Comparison of ENCODE assay signal across 30 mouse cellular contexts in genomic region chr7:142322641-142323040, GRCm38 (mm10). TPM values are rescaled to one million over a fixed set of nuclear protein-coding genes. Genes with fewer than 3 reads are reported as not detected.
DNase-seq lines count a peak whose midpoint lies in the region; ATAC-seq lines count a peak whose summit lies in the region.
"Had no signal": no experiment of that assay in that cellular context is flagged by ENCODE, and none has a peak within 500 bp of the region (broad histone marks: within the 10 kb centered on the region; RNA-seq: fewer than 3 reads in every experiment).

No protein-coding gene starts in this region.

- no peak for ATAC-seq in heart, embryonic 15.5 days (replicated peaks; ENCODE audit: insufficient number of reproducible peaks, insufficient read depth, low FRiP score, low read depth)
- ATAC-seq in embryonic facial prominence, embryonic 11.5 days (replicated peaks; ENCODE audit: insufficient number of reproducible peaks, low FRiP score, low TSS enrichment, low read depth) = no peak
- no peak for ATAC-seq in limb, embryonic 12.5 days (ENCODE audit: insufficient number of reproducible peaks, insufficient read depth, low FRiP score, low TSS enrichment, low read depth)
- ATAC-seq: activated CD4-positive, CD25-positive, alpha-beta regulatory T cell, adult 4 months had no signal

- peaks cover 25% of the 10 kb centered on the region for H3K4me1 ChIP-seq in heart, embryonic 15.5 days (replicated peaks)
- H3K4me1 ChIP-seq in embryonic facial prominence, embryonic 11.5 days (ENCODE audit: control insufficient read depth, insufficient read depth, low read length) = no peaks in the 10 kb centered on the region
- peaks cover 24% of the 10 kb centered on the region for H3K4me1 ChIP-seq in limb, embryonic 12.5 days (replicated peaks)
- H3K4me1 ChIP-seq: forebrain, embryonic 12.5 days had no signal

- no peaks in the 10 kb centered on the region for H3K36me3 ChIP-seq in heart, embryonic 15.5 days
- H3K36me3 ChIP-seq in embryonic facial prominence, embryonic 11.5 days (replicated peaks; ENCODE audit: control insufficient read depth, insufficient read depth, low read depth, low read length) = no peaks in the 10 kb centered on the region
- no peaks in the 10 kb centered on the region for H3K36me3 ChIP-seq in limb, embryonic 12.5 days
- H3K36me3 ChIP-seq: forebrain, embryonic 12.5 days; G1E; hindbrain, embryonic 13.5 days had no signal

- H3K27ac ChIP-seq in heart, embryonic 15.5 days = peak overlapping the region; percentile 20; the same call in 1 of the 2 replicates
- peak overlapping the region; percentile 72 for H3K27ac ChIP-seq in embryonic facial prominence, embryonic 11.5 days (replicated peaks; ENCODE audit: low read depth, low read length)
- H3K27ac ChIP-seq in limb, embryonic 12.5 days = peak overlapping the region; percentile 82; the same call in 1 of the 2 replicates
- H3K27ac ChIP-seq: forebrain, embryonic 12.5 days had no signal

- no peak overlapping the region for H3K4me2 ChIP-seq in heart, embryonic 15.5 days
- H3K4me2 ChIP-seq in embryonic facial prominence, embryonic 11.5 days (ENCODE audit: low read depth, low read length) = no peak overlapping the region
- no peak overlapping the region for H3K4me2 ChIP-seq in limb, embryonic 12.5 days
- H3K4me2 ChIP-seq: forebrain, embryonic 12.5 days; hindbrain, embryonic 13.5 days had no signal

- 79% methylated on average over 6 of the region's 6 CpGs for WGBS in heart, embryonic 15.5 days
- 87% methylated on average over 6 of the region's 6 CpGs for WGBS in embryonic facial prominence, embryonic 11.5 days
- 81% methylated on average over 6 of the region's 6 CpGs for WGBS in limb, embryonic 12.5 days

- DNase-seq in heart, postnatal 25 days (ENCODE audit: low spot score) = no peak
- no peak for DNase-seq in embryonic facial prominence, embryonic 11.5 days (ENCODE audit: low spot score)
- peak; percentile 89 for DNase-seq in thymus, postnatal 0 days (ENCODE audit: low spot score)
- DNase-seq in layer of hippocampus, adult 18-20 months (ENCODE audit: low spot score in 2 of 2) = no peak
- no peak for DNase-seq in c-Kit-positive CD71-positive TER-119-positive erythroid progenitor cells, embryonic 14.5 days (ENCODE audit: low spot score)
- no peak for DNase-seq in layer of hippocampus, postnatal 10 days (ENCODE audit: low spot score in 2 of 2)
- DNase-seq: adrenal gland, postnatal 25 days; cerebellum, adult 11-12 months; cerebellum, postnatal 14 days; heart, postnatal 14 days; kidney, adult 11 months; layer of hippocampus, postnatal 36 days; liver; lung, postnatal 10 days; midbrain, embryonic 14.5 days; right cerebral cortex, postnatal 14 days; spleen, adult 18-20 months had no signal

- H3K9ac ChIP-seq in heart, embryonic 15.5 days = no peak overlapping the region
- H3K9ac ChIP-seq in embryonic facial prominence, embryonic 11.5 days (replicated peaks; ENCODE audit: low read length) = no peak overlapping the region
- no peak overlapping the region for H3K9ac ChIP-seq in limb, embryonic 12.5 days (replicated peaks)
- H3K9ac ChIP-seq: forebrain, embryonic 12.5 days; hindbrain, embryonic 13.5 days had no signal

- H3K27me3 ChIP-seq in heart, embryonic 15.5 days = no peaks in the 10 kb centered on the region
- H3K27me3 ChIP-seq in embryonic facial prominence, embryonic 11.5 days (ENCODE audit: control insufficient read depth, insufficient read depth, low read length) = no peaks in the 10 kb centered on the region
- H3K27me3 ChIP-seq in limb, embryonic 12.5 days = no peaks in the 10 kb centered on the region

- intact Hi-C loops in heart, postnatal 25 days (cut with DNase I) = no loop called here

- no peak overlapping the region for H3K4me3 ChIP-seq in heart, embryonic 15.5 days
- no peak overlapping the region for H3K4me3 ChIP-seq in embryonic facial prominence, embryonic 11.5 days (ENCODE audit: low read depth, low read length)
- H3K4me3 ChIP-seq in limb, embryonic 12.5 days (replicated peaks) = no peak overlapping the region
- H3K4me3 ChIP-seq: forebrain, embryonic 12.5 days; hindbrain, embryonic 13.5 days had no signal

- H3K9me3 ChIP-seq in heart, embryonic 15.5 days (replicated peaks) = no peaks in the 10 kb centered on the region
- H3K9me3 ChIP-seq in embryonic facial prominence, embryonic 11.5 days (replicated peaks; ENCODE audit: control insufficient read depth, low read length) = no peaks in the 10 kb centered on the region
- no peaks in the 10 kb centered on the region for H3K9me3 ChIP-seq in limb, embryonic 12.5 days
- H3K9me3 ChIP-seq: forebrain, embryonic 12.5 days; G1E; hindbrain, embryonic 13.5 days had no signal

RNA-seq across cellular contexts. Expression of gene Krtap5-4, which starts 19.3 kb away (rescaled TPM):
- polyA plus RNA-seq in heart, embryonic 15.5 days (2015; fragmentation: Nextera tagmentation; extraction: Ambion mirVana) = not detected in 2 replicates
- not detected for total RNA-seq in heart, postnatal 25 days (2021)
- polyA plus RNA-seq in embryonic facial prominence, embryonic 11.5 days (2014; fragmentation: Nextera tagmentation; extraction: Ambion mirVana) = 0.20 TPM in 1 of 2 replicates, not detected in the other
- not detected in 2 replicates for polyA plus RNA-seq in limb, embryonic 12.5 days (2016; fragmentation: Nextera tagmentation; extraction: Ambion mirVana)
- polyA plus RNA-seq in thymus, postnatal 0 days (2015; fragmentation: Nextera tagmentation; extraction: Ambion mirVana) = not detected in 2 replicates
- total RNA-seq in layer of hippocampus, adult 18-20 months (2021) = not detected
- total RNA-seq in layer of hippocampus, postnatal 10 days (2021) = not detected
- total RNA-seq: adrenal gland, postnatal 25 days; G1E; heart, postnatal 14 days; layer of hippocampus, postnatal 36 days; left cerebral cortex, postnatal 14 days; megakaryocyte, adult 5-6 weeks had no signal
- polyA plus RNA-seq: activated CD4-positive, CD25-positive, alpha-beta regulatory T cell, adult 4 months; forebrain, embryonic 12.5 days; G1E; gonadal fat pad, adult 2 months; hindbrain, embryonic 13.5 days; kidney, embryonic 16.5 days; large intestine, adult 2 months; liver, embryonic 16.5 days; midbrain, embryonic 14.5 days; neural tube, embryonic 14.5 days had no signal

RNA-seq across cellular contexts. Expression of gene Krtap5-1, which starts 25.7 kb away (rescaled TPM):
- polyA plus RNA-seq in heart, embryonic 15.5 days (2015; fragmentation: Nextera tagmentation; extraction: Ambion mirVana) = not detected in 2 replicates
- not detected for total RNA-seq in heart, postnatal 25 days (2021)
- polyA plus RNA-seq in embryonic facial prominence, embryonic 11.5 days (2014; fragmentation: Nextera tagmentation; extraction: Ambion mirVana) = not detected in 2 replicates
- polyA plus RNA-seq in limb, embryonic 12.5 days (2016; fragmentation: Nextera tagmentation; extraction: Ambion mirVana) = not detected in 2 replicates
- not detected in 2 replicates for polyA plus RNA-seq in thymus, postnatal 0 days (2015; fragmentation: Nextera tagmentation; extraction: Ambion mirVana)
- not detected for total RNA-seq in layer of hippocampus, adult 18-20 months (2021)
- not detected for total RNA-seq in layer of hippocampus, postnatal 10 days (2021)
- total RNA-seq: adrenal gland, postnatal 25 days; G1E; heart, postnatal 14 days; layer of hippocampus, postnatal 36 days; left cerebral cortex, postnatal 14 days; megakaryocyte, adult 5-6 weeks had no signal
- polyA plus RNA-seq: activated CD4-positive, CD25-positive, alpha-beta regulatory T cell, adult 4 months; forebrain, embryonic 12.5 days; G1E; gonadal fat pad, adult 2 months; hindbrain, embryonic 13.5 days; kidney, embryonic 16.5 days; large intestine, adult 2 months; liver, embryonic 16.5 days; midbrain, embryonic 14.5 days; neural tube, embryonic 14.5 days had no signal

RNA-seq across cellular contexts. Expression of gene Gm4559, which starts 48.5 kb away (rescaled TPM):
- polyA plus RNA-seq in heart, embryonic 15.5 days (2015; fragmentation: Nextera tagmentation; extraction: Ambion mirVana) = not detected in 2 replicates
- total RNA-seq in heart, postnatal 25 days (2021) = not detected
- not detected in 2 replicates for polyA plus RNA-seq in embryonic facial prominence, embryonic 11.5 days (2014; fragmentation: Nextera tagmentation; extraction: Ambion mirVana)
- not detected in 2 replicates for polyA plus RNA-seq in limb, embryonic 12.5 days (2016; fragmentation: Nextera tagmentation; extraction: Ambion mirVana)
- polyA plus RNA-seq in thymus, postnatal 0 days (2015; fragmentation: Nextera tagmentation; extraction: Ambion mirVana) = not detected in 2 replicates
- total RNA-seq in layer of hippocampus, adult 18-20 months (2021) = not detected
- not detected for total RNA-seq in layer of hippocampus, postnatal 10 days (2021)
- total RNA-seq: adrenal gland, postnatal 25 days; G1E; heart, postnatal 14 days; layer of hippocampus, postnatal 36 days; left cerebral cortex, postnatal 14 days; megakaryocyte, adult 5-6 weeks had no signal
- polyA plus RNA-seq: activated CD4-positive, CD25-positive, alpha-beta regulatory T cell, adult 4 months; forebrain, embryonic 12.5 days; G1E; gonadal fat pad, adult 2 months; hindbrain, embryonic 13.5 days; kidney, embryonic 16.5 days; large intestine, adult 2 months; liver, embryonic 16.5 days; midbrain, embryonic 14.5 days; neural tube, embryonic 14.5 days had no signal

RNA-seq across cellular contexts. Expression of gene Ifitm10, which starts 50.9 kb away (rescaled TPM):
- 4.7 and 5.5 TPM in 2 replicates for polyA plus RNA-seq in heart, embryonic 15.5 days (2015; fragmentation: Nextera tagmentation; extraction: Ambion mirVana)
- total RNA-seq in heart, postnatal 25 days (2021) = 1 to 10 TPM; 1.8 to 2.0 TPM
- polyA plus RNA-seq in embryonic facial prominence, embryonic 11.5 days (2014; fragmentation: Nextera tagmentation; extraction: Ambion mirVana) = 0.97 and 1.9 TPM in 2 replicates
- polyA plus RNA-seq in limb, embryonic 12.5 days (2016; fragmentation: Nextera tagmentation; extraction: Ambion mirVana) = 0.27 and 0.33 TPM in 2 replicates
- 8.5 and 10.6 TPM in 2 replicates for polyA plus RNA-seq in thymus, postnatal 0 days (2015; fragmentation: Nextera tagmentation; extraction: Ambion mirVana)
- total RNA-seq in layer of hippocampus, adult 18-20 months (2021) = 10 to 100 TPM; 36.8 to 37.1 TPM
- 10 to 100 TPM; 21.0 to 24.6 TPM for total RNA-seq in layer of hippocampus, postnatal 10 days (2021)

RNA-seq across cellular contexts. Expression of gene Gm49369, which starts 59.8 kb away (rescaled TPM):
- polyA plus RNA-seq in heart, embryonic 15.5 days (2015; fragmentation: Nextera tagmentation; extraction: Ambion mirVana) = 1.2 TPM in 1 of 2 replicates, not detected in the other
- total RNA-seq in heart, postnatal 25 days (2021) = 1 to 10 TPM; 3.0 to 4.1 TPM
- polyA plus RNA-seq in embryonic facial prominence, embryonic 11.5 days (2014; fragmentation: Nextera tagmentation; extraction: Ambion mirVana) = 2.0 TPM in 1 of 2 replicates, not detected in the other
- polyA plus RNA-seq in limb, embryonic 12.5 days (2016; fragmentation: Nextera tagmentation; extraction: Ambion mirVana) = 0.63 and 3.4 TPM in 2 replicates
- 5.1 TPM in 1 of 2 replicates, not detected in the other for polyA plus RNA-seq in thymus, postnatal 0 days (2015; fragmentation: Nextera tagmentation; extraction: Ambion mirVana)
- 1 to 10 TPM in 1 of 2 experiments, under 1 TPM in 1; 0.94 to 6.7 TPM for total RNA-seq in layer of hippocampus, adult 18-20 months (2021)
- total RNA-seq in layer of hippocampus, postnatal 10 days (2021) = 1 to 10 TPM in 1 of 2 experiments, not detected in 1; 6.5 TPM
- total RNA-seq: layer of hippocampus, postnatal 36 days had no signal
- polyA plus RNA-seq: activated CD4-positive, CD25-positive, alpha-beta regulatory T cell, adult 4 months; large intestine, adult 2 months had no signal

Comparison
In these comparisons a context has a peak if more than half of its experiments do, and no peak if none do; other contexts are left out.
1. H3K27ac ChIP-seq: peak in every context shown above with its lines; median percentile 82 in limb, embryonic 12.5 days; 72 in embryonic facial prominence, embryonic 11.5 days; 20 in heart, embryonic 15.5 days.